Mouse (Mus musculus): ENCODE measurements around the gene Cd44.

DNA sequence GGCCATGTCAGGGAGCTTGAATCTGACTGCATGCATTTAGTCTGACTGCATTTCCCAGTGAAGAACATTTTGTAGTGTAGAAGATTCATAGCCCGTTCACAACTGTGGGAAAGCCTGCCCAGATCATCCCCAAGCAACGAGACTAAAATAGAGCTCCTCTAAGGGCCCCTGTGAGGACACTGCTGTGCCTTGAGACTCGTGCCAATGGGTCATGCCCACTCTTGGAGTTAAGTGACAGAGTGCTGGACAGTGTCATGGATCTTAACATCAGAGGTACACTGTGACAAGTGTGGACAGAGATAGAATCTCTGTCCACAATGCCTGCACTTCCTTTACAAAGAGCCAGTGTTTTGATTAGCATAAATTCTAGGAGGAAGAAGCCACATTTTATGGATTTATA lies 133.2 kb downstream of the Cd44 start:
- TF ChIP-seq CTCF (IDR thresholded peaks at IDR 0.05; ENCODE audit: low read depth) (no peak), EP300 (IDR thresholded peaks at IDR 0.05; ENCODE audit: low read depth) (no peak)

All from liver, postnatal 0 days (tissue).